Mouse (Mus musculus) A20 (cell line): ENCODE results near the gene Eef1akmt2.

ENCODE experiments used
- DNase-seq: peaks from one replicate; pipeline ENCODE4 v3.0.0-alpha.2; 2011; ENCODE audit warnings: low read depth, low spot score

Eef1akmt2 gene

DNA sequence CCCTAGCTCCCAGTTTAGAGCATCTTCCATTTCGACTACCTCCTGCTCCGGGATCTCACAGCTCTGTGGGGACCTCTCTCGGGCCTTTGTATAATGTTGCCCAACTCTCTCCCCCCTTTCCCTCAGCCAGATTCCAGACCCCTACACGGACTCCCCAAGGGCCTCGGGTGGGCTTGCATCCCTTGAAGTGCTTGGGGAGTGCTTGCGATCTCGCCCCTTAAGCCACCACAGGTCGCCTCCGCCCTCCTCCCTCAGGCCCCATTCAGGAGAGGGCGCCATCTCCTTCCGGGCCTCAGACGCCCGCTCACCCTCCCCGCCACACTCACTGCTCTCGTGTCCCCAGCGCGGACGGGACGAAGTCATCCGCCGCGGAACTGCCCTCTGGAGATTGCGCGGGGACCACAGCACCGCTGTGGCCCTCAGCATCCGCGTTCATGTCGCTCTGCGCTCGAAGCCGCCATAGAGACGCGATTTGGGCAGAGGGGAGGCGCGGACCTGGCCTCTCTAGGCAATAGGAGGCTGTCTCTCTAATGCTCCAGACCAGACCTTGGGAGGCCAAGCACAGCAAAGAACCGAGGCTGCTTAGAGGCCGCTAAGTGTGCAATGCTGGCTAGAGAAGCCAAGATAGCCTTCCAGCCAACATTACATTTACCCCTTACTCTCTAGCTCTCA is at the start of gene Eef1akmt2:
Gene Eef1akmt2 (minus strand): TSS at position 501 of the 672 bp plus-strand sequence.
- peak; percentile 92 for DNase-seq

DNA sequence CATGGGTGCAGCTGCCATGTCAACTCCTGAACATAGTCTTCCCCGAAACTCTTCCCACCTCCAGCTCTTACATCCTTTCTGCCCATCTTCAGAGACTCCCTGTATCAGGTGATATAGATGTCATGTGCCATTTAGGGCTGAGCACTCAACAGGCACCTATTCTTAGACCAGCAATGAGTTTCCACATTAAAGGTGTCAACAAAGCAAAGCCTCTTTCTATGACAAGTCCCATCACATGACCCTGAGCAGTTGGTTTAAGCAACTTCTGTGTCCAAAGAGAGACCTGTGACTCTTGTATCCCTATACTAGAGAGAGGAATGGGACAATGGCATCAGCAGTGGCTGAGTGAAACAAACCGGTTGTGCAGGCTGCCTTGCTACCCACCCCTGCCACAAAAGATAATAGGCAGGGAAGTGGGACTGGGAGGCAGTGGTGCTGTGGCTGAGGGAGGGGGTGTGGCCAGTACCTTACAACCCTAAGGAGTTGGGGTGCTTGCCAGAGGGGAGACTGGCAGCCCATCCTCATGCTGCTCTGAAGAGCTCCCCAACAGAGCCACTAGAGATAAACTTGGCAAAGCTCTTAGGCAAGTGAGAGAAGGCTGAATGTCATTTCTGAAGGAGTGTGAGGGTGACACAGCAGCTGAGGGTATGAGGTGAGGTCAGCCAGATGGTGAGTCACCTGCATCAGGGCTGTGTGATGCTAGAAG is 48.5 kb upstream of the Eef1akmt2 start:
- no peak for DNase-seq

DNA sequence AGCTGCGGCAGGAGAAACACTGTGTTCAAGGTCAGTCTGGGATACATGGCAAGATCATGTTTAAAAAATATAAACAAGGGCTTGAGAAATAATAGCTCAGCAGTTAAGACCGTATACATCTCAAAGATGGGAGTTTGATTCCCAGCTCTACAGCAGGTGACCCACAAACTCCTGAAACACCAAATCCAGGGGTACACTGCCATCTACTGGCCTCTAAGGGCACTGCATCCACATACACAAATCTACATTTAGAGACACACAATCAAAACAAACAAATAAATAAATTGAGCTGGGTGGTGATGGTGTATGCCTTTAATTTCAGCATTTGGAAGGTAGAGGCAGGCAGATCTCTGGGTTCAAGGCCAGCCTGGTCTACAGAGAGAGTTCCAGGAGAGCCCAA is 45.8 kb upstream of the Eef1akmt2 start:
- DNase-seq: peak; percentile 67

DNA sequence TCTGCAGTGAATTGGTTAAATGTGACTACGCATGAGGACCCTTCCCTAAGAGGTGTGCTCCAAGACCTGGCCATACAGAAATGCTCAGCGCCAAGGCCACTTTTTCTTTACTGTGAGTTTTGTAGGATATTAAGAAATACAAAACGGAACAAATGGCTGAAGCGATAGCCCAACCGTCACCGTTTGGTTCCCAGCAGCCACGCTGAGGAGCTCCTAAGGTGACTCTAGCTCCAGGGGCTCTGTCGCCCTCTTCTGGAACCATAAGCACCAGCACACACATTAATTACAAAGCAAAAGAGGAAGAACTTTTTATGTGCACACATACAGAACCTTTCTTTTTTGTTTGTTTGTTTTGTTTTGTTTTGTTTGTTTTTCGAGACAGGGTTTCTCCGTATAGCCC is 44.8 kb upstream of the Eef1akmt2 start:
- DNase-seq: peak; percentile 62

DNA sequence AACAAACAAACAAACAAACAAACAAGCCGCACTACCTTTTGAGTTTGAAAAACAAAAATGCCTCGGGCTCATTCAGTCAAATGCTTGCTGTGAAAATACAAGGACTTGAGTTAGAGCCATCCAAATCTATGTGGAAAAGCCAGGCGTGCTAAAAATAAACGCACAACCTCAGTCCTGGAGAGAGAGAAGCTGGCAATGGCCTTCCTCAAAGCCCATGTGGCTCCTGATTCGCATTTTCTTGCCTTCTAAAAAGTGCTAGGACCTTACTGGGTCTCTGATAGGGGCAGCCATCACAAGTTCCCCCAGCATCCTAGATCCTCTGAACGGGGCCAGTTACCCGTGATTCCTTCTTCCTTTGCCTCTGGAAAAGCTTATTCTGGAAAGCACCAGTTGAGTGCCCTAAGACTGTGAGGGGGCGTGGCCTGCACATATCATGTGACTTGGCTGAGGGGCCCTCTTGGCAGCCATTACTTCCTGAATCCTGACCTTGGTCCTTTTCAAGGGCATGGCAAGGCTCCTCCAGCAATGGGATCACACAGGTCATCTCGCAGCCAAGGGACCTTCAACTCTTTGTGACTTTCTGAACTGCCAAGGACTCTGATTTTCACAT is 43.8 kb upstream of the Eef1akmt2 start:
- DNase-seq: no peak

DNA sequence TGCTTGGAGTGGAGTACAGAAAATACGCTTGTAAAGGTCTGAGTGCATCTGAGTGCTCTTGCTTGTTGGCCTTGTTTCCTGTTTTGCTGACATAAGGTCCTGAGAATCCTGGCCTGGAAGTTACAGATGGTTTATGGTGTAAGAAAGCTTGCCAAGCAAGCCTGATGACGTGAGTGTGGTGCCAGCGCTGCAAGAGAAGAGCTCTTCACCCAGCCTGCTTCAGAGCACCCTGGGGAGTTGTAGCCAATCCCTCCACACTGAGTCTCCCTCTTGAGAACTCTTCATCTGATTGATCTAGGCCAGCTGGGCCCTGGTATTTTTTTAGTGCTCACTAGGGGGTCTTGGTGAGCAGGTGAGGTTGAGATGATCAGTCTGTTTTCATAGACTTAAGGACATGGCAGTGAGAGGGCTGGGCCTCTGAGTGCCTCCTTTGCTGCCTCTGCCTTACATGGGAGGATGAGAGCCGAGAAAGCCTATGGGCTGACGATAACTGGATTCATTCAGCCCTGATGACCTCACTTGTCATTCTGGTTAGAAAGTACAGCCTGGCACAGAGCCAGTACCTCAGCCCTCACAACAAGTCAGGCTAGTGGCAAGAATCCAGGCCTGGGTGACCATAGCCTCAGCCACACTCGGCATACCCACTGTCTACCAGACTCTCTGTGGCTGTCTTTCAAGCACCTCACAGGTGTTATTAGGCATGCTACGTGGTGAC is 42.5 kb upstream of the Eef1akmt2 start:
- no peak for DNase-seq

DNA sequence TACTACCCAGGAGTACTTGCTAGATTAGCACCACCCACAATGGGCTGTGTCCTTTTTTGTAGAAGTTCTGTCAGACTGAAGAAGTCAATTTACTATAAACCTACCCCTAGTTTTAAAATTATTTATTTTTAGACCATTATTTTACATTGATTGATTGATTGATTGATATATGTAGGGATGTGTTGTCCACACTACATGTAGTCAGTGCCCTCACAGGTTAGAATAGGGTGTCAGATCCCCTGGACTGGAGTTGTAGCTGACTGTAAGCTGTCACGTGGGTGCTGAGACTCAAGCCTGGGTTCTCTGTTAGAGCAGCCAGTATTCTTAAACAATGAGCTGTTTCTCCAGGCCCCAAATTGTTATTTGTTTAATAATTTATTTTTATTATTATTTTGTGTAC is 40.9 kb upstream of the Eef1akmt2 start:
- no peak for DNase-seq

DNA sequence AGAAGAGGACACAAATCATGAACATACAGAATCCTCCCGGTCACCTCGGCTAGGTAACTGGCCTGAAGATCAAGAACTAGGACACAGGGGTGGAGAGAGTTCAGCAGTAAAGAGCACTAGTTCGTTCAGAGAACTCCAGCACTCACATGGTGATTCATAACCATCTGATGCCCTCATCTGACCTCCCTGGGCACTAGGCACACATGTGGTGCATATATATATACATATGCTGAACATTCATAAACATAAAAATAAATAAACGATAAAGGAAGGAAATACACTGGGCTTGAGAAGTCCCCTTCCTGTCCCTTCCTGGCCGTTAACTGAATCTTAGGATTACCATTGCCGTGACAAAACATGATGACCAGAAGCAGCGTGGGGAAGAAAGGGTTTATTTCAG is 40.3 kb upstream of the Eef1akmt2 start:
- no peak for DNase-seq

DNA sequence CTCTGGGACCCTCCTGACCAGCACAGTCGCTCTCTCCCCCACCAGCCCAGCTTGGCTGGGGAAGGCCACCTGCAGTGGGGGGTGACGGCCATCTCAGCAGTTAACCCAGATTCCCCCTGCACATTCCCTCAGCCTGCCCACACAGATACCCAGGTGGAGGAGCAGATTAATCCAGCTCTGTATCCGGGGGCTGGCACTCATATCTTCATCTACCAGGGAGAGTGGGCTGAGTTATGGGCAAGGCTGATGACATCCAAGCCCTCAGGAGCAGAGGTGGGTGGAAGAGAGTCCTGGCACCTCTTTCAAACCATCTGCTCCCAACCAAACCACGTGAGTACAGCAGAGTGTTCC is 39.8 kb upstream of the Eef1akmt2 start:
- no peak for DNase-seq

DNA sequence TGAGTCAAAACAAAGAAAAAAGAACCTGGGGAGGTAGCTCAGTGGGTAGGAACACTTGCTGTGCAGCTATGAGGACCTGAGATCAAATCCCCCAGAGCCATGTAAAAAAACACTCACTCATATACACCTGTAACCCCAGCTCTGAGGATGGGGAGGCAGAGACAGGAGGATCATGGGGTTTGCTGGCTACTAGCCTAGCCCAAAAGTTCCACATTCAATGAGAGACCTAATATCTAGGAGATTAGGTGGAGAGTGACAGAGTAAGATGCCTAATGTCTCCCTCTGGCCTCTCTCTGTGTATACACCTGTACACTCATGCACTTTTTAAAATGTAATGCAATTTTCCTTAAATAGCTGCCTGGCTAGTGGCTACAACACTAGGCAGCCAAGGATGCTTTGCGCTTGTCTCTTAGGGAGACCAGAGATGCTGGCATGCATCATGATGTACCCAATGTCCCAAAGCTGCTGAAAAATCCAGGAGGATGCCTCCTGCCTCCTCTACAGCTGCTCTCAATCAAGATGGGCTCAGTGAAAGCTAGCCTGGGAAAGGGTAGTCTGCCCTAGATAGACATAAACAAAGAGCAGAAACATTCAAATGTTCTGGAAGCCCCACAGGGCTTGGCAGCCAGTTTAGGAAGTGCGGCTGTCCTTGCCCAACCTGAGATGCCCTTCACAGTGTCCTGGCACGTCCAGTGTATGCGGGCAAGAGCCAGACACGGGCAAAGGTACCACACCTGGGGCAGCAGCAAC is 39.3 kb upstream of the Eef1akmt2 start:
- DNase-seq: no peak

DNA sequence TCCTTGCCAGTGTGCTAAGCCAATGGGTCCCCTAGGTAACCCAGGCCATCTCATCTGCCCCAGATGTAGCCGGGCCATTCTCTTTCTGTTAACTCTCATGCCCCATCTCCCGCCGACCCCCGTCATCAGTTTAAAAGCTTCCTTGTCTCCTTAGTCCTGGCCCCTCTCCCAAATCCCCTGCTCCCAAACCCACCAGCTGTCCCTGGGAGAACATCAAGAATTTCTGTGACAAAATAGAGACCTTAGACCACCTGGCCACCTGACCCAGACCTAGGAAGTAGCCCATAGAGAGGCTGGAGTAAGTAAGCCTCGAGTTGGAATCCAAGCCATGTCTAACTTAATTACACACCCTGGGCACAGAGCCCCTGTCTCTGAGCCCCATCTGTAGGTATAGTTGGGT is 37.7 kb upstream of the Eef1akmt2 start:
- DNase-seq: no peak

DNA sequence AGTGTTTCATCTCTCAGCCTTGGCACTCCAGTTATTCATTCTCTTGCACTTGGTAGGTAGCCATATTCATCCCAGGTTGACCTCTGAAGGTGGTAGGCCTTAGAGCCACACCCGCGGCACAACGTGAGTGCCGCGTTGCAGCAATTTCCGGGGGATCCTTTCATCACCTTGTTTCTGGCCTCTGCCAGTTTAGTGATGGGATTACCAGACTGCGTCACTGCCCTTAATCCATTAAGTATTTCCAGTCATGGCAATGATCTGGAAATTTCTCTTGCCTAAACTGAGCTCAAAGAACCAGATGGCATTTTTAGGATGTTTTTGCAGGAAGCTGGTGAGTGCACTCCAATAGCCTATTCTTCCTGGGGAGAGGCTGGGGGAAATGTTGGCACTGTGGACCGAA is 37.2 kb upstream of the Eef1akmt2 start:
- DNase-seq: no peak

DNA sequence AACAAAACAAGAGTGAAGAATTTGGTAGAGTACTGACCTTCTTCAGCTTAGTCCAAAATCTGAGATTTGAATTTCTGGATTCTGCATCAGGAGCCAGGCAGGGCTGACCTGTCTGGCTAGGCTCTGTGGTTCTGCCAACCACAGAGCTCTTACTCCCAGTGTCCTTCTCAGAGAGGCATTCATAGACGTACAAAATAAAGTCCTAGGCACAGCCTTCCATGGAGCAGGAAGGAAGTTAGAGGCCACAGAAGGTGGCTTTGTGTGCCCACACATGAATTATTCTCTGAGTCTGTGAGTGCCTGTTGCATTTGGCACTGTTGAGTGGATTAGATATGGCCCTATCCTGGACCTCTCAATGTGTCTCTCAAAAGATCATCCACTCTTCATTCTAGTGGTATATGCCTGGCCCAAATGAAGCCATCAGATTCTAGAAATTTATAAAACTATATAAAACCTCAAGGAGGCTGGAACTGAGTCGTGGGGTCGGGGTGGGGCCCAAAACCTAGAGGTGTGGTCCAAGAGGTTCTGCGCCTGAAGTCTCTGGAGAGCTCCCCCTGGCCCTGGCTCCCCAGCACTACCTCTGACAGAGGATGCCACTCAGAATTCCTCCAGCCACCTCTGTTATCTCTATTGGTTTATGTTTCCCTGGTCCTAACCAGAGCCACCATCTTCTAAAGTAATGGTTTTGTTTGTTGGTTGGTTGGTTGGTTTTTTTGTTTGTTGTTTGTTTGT is 36.2 kb upstream of the Eef1akmt2 start:
- no peak for DNase-seq

DNA sequence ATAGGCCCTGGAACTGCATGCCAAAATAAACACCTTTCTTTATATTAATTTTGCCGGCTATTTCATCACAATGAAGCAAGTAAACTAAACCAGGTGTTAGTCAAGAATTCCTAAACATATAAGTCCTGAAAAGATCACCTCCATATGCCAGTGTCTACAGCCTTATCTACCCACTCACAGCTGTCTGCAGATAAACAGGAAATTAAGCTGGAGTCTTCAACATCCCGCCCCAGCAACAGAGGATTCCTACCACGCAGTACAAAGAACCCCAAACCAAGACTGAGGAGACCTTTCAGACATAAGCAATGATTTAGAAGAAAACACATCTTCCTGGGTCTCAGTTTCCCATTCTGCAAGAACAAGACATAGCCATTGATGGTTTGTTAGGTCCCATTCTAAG is 35.6 kb upstream of the Eef1akmt2 start:
- no peak for DNase-seq

DNA sequence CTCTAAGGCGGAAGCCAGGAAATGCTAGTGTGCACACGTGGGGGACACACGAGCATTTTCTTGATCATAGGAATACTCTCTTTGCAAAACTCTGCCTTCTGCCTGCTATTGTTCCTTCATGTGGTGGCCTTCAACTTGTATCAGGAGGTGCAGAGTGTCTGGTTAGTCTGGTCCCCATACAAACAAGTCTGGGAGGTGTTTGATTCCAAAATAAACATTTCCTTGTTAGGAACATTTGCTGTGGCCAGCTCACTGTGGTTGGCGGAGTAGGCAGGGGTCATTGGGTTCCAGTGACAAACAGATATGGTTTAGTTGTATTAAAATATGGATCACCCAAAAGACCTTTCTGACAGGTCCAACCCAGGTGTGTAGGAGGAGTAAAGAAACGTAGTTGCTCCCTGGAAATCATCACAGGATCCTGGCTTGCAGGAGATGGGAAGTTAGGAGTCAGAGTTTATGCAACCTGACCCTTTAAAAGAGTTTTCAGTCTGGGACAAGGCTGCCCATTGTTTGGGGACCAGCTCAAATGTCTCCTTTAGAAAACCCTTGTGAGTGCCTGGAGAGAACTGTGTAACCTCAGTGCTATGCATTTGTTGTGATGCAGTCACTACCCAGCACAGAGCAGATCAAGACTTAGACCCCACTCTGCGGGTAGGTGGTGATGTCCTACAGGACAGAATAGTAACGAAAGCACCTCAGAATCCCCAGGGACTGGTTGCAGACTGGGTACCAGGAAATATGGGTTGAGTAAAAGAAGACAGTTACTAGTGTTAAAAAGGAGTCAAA is 34.7 kb upstream of the Eef1akmt2 start:
- no peak for DNase-seq

DNA sequence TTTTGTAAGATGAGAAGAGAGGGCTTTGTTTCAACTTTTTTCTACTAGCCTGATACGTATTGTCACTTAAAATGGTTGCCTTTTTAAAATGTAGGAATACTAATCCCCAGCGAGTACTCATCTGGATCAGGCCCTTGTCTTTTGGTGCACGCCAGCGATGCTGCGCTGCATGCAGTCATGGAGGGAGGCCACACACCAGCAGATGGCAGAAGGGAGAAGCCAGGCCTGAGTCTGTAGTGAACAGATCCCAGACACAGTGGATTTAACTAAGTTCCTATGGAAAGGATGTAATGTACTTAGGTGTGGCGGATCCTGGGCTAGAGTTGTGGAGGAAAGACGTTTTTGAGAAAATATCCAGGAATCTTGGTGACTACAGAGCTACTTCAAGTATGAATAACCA is 31.6 kb upstream of the Eef1akmt2 start:
- DNase-seq: no peak

DNA sequence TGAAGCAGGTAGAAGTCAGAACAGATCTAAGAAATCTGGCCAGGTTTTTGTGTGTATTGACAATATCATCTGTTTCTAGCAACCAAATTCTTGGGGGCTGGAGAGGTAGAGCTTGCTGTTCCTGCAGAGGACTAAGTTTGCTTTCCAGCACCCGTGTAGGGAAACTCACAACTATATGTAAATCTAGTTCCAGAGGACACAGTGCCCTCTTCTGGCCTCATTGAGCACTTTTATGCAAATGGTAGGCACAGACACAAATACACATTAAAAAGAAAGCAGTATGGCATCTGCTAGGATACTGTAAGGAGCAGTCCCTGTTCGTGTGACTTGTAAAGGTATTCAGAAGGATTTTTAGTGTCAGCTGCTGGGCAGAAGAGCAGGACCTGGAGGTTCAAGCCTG is 29.9 kb upstream of the Eef1akmt2 start:
- DNase-seq: peak; percentile 61

DNA sequence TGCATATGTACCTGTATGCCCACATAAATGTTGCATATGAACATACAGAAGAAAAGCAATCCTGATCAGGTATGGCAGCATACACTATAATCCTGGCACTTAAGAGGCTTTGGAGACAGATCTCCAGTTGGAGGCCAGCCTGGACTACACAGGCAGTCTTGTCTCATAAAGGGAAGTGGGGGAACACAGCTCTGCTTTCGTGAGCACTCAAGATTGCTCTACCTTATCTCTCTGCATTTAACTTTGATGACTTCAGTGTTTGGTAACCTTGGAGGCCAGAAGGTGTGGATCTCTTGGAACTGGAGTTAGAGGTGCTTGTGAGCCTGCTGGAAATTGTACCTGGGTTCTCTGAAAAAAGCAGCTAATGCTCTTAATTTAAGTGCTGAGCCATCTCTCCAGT is 27.8 kb upstream of the Eef1akmt2 start:
- DNase-seq: no peak

DNA sequence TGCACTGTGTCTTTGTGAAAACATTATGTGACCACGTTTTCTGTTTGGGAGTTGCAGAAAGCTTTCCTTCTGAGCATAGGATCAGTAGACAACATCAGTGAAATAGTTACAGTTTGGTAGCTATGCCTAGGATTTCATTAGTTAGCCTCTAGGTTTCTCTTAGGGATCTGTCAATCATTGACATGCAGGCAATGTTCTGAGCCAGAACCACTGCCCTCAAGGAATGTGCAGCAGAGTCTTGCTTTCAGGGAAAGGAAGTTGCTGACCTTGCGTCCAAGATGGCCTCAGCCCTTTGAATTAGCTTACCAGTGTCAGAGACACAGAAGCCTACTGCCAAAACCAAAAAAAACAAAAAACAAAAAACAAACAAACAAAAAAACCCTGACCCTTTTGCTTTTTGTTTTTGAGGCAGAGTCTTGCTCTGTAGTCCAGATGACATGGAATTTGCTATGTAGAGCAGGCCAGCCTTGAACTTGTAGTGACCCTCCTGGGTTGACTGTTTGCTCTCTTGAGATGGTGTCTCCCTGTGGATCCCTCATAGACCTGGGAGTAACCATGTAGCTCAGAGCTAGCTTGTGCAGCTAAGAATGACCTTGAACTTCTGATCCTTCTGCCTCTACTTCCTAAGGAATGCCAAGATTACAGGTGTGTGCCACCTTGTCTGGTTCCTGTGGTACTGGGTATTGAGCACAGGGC is 23.1 kb upstream of the Eef1akmt2 start:
- no peak for DNase-seq

DNA sequence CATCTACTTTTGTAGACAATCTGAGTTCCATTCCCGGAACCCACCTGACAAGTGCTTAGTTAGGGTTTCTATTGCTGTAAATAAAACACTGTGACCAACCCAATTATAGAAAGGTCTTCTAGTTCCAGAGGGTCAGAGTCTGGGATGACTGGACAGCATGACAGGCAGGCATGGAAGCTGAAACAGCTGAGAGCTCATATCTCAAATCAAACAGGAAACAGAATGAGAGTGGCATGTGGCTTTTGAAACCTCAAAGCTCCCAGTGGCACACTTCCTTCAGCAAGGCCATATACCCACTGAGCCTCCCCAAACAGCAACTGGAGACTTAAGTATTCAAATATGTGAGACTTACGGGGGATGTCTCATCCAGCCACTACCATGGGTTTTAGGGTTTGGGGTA is 20.6 kb upstream of the Eef1akmt2 start:
- no peak for DNase-seq
